Mouse (Mus musculus): ENCODE results near the gene Mfap3. TPM values are rescaled to one million over a fixed set of nuclear protein-coding genes. Genes with fewer than 3 reads are reported as not detected.

Gene Mfap3
- polyA plus RNA-seq (2015; fragmentation: Nextera tagmentation; extraction: Ambion mirVana) = 42.5 and 45.2 TPM in 2 replicates

GRCm38 (mm10) chr11:57518091-57518750, at the start of gene Mfap3, which contains the start of gene Fam114a2:
Gene Mfap3 (plus strand): TSS chr11:57518664.
Gene Fam114a2 (minus strand): TSS chr11:57518617.
- WGBS = under 1% methylated on average over 59 of the region's 59 CpGs
- H3K36me3 ChIP-seq (ENCODE audit: control insufficient read depth, insufficient read depth, low read length) = no peaks in the 10 kb centered on the region
- peak within 1 kb of the TSS; percentile 86 for H3K27ac ChIP-seq (ENCODE audit: low read length)
- H3K4me3 ChIP-seq (ENCODE audit: low read length) = peak within 1 kb of the TSS; percentile 90
- no peaks in the 10 kb centered on the region for H3K9me3 ChIP-seq (ENCODE audit: control insufficient read depth, low read length)
- peak within 1 kb of the TSS; percentile 67 for H3K4me2 ChIP-seq (ENCODE audit: low read depth, low read length)
- no peaks in the 10 kb centered on the region for H3K27me3 ChIP-seq (ENCODE audit: control insufficient read depth, insufficient read depth, low read depth, low read length)
- ATAC-seq (ENCODE audit: low read depth) = peak; percentile 96
- H3K4me1 ChIP-seq (replicated peaks; ENCODE audit: control insufficient read depth, insufficient read depth, low read length) = peaks cover 12% of the 10 kb centered on the region
- peak within 1 kb of the TSS; percentile 91 for H3K9ac ChIP-seq (ENCODE audit: low read length)

- Histone ChIP-seq H3K9ac (ENCODE audit: low read length) (no peak overlapping the region), H3K27me3 (ENCODE audit: control insufficient read depth, insufficient read depth, low read depth, low read length) (no peaks in the 10 kb centered on the region), H3K27ac (ENCODE audit: low read length) (no peak overlapping the region), H3K36me3 (ENCODE audit: control insufficient read depth, insufficient read depth, low read length) (no peaks in the 10 kb centered on the region), H3K4me1 (replicated peaks; ENCODE audit: control insufficient read depth, insufficient read depth, low read length) (no peaks in the 10 kb centered on the region), H3K9me3 (ENCODE audit: control insufficient read depth, low read length) (no peaks in the 10 kb centered on the region), H3K4me3 (ENCODE audit: low read length) (no peak overlapping the region), H3K4me2 (ENCODE audit: low read depth, low read length) (no peak overlapping the region)
- 62% methylated on average over 4 of the region's 4 CpGs for WGBS
- ATAC-seq (ENCODE audit: low read depth) = no peak
Measured at GRCm38 (mm10) chr11:57468706-57469105, 49.8 kb upstream of the Mfap3 start.

- no peaks in the 10 kb centered on the region for H3K36me3 ChIP-seq (ENCODE audit: control insufficient read depth, insufficient read depth, low read length)
- H3K4me3 ChIP-seq (ENCODE audit: low read length) = no peak overlapping the region
- H3K27ac ChIP-seq (ENCODE audit: low read length) = no peak overlapping the region
- H3K4me2 ChIP-seq (ENCODE audit: low read depth, low read length) = no peak overlapping the region
- no peaks in the 10 kb centered on the region for H3K9me3 ChIP-seq (ENCODE audit: control insufficient read depth, low read length)
- no peaks in the 10 kb centered on the region for H3K27me3 ChIP-seq (ENCODE audit: control insufficient read depth, insufficient read depth, low read depth, low read length)
- WGBS = 40% methylated on average over 6 of the region's 6 CpGs
- no peak for ATAC-seq (ENCODE audit: low read depth)
- no peaks in the 10 kb centered on the region for H3K4me1 ChIP-seq (replicated peaks; ENCODE audit: control insufficient read depth, insufficient read depth, low read length)
- H3K9ac ChIP-seq (ENCODE audit: low read length) = no peak overlapping the region
Measured at GRCm38 (mm10) chr11:57470056-57470455, 48.4 kb upstream of the Mfap3 start.

GRCm38 (mm10) chr11:57470979-57471378, 47.5 kb upstream of the Mfap3 start:
- Histone ChIP-seq H3K9ac (ENCODE audit: low read length) (no peak overlapping the region), H3K4me3 (ENCODE audit: low read length) (no peak overlapping the region), H3K27ac (ENCODE audit: low read length) (no peak overlapping the region), H3K27me3 (ENCODE audit: control insufficient read depth, insufficient read depth, low read depth, low read length) (no peaks in the 10 kb centered on the region), H3K4me1 (replicated peaks; ENCODE audit: control insufficient read depth, insufficient read depth, low read length) (no peaks in the 10 kb centered on the region), H3K36me3 (ENCODE audit: control insufficient read depth, insufficient read depth, low read length) (no peaks in the 10 kb centered on the region), H3K4me2 (ENCODE audit: low read depth, low read length) (no peak overlapping the region), H3K9me3 (ENCODE audit: control insufficient read depth, low read length) (no peaks in the 10 kb centered on the region)
- WGBS = 77% methylated on average over 7 of the region's 7 CpGs
- no peak for ATAC-seq (ENCODE audit: low read depth)

GRCm38 (mm10) chr11:57474296-57474941, 44.0 kb upstream of the Mfap3 start:
- Histone ChIP-seq H3K4me1 (replicated peaks; ENCODE audit: control insufficient read depth, insufficient read depth, low read length) (no peaks in the 10 kb centered on the region), H3K9ac (ENCODE audit: low read length) (no peak overlapping the region), H3K4me2 (ENCODE audit: low read depth, low read length) (no peak overlapping the region), H3K4me3 (ENCODE audit: low read length) (no peak overlapping the region), H3K27ac (ENCODE audit: low read length) (no peak overlapping the region), H3K27me3 (ENCODE audit: control insufficient read depth, insufficient read depth, low read depth, low read length) (no peaks in the 10 kb centered on the region), H3K36me3 (ENCODE audit: control insufficient read depth, insufficient read depth, low read length) (no peaks in the 10 kb centered on the region), H3K9me3 (ENCODE audit: control insufficient read depth, low read length) (no peaks in the 10 kb centered on the region)
- 50% methylated on average over 6 of the region's 6 CpGs for WGBS
- ATAC-seq (ENCODE audit: low read depth) = no peak

GRCm38 (mm10) chr11:57475119-57475518, 43.3 kb upstream of the Mfap3 start:
- Histone ChIP-seq H3K9me3 (ENCODE audit: control insufficient read depth, low read length) (no peaks in the 10 kb centered on the region), H3K36me3 (ENCODE audit: control insufficient read depth, insufficient read depth, low read length) (no peaks in the 10 kb centered on the region), H3K4me1 (replicated peaks; ENCODE audit: control insufficient read depth, insufficient read depth, low read length) (no peaks in the 10 kb centered on the region), H3K27me3 (ENCODE audit: control insufficient read depth, insufficient read depth, low read depth, low read length) (no peaks in the 10 kb centered on the region), H3K27ac (ENCODE audit: low read length) (no peak overlapping the region), H3K4me3 (ENCODE audit: low read length) (no peak overlapping the region), H3K4me2 (ENCODE audit: low read depth, low read length) (no peak overlapping the region), H3K9ac (ENCODE audit: low read length) (no peak overlapping the region)
- ATAC-seq (ENCODE audit: low read depth) = no peak
- 40% methylated on average over 6 of the region's 6 CpGs for WGBS

GRCm38 (mm10) chr11:57478077-57478476, 40.4 kb upstream of the Mfap3 start:
- Histone ChIP-seq H3K4me3 (ENCODE audit: low read length) (no peak overlapping the region), H3K36me3 (ENCODE audit: control insufficient read depth, insufficient read depth, low read length) (peaks cover 21% of the 10 kb centered on the region), H3K4me2 (ENCODE audit: low read depth, low read length) (no peak overlapping the region), H3K27ac (ENCODE audit: low read length) (no peak overlapping the region), H3K27me3 (ENCODE audit: control insufficient read depth, insufficient read depth, low read depth, low read length) (no peaks in the 10 kb centered on the region), H3K9me3 (ENCODE audit: control insufficient read depth, low read length) (no peaks in the 10 kb centered on the region), H3K4me1 (replicated peaks; ENCODE audit: control insufficient read depth, insufficient read depth, low read length) (no peaks in the 10 kb centered on the region), H3K9ac (ENCODE audit: low read length) (no peak overlapping the region)
- WGBS = 90% methylated on average over 5 of the region's 5 CpGs
- ATAC-seq (ENCODE audit: low read depth) = no peak

GRCm38 (mm10) chr11:57488436-57488835, 30.0 kb upstream of the Mfap3 start:
- Histone ChIP-seq H3K9me3 (ENCODE audit: control insufficient read depth, low read length) (no peaks in the 10 kb centered on the region), H3K36me3 (ENCODE audit: control insufficient read depth, insufficient read depth, low read length) (peaks cover 37% of the 10 kb centered on the region), H3K4me3 (ENCODE audit: low read length) (no peak overlapping the region), H3K9ac (ENCODE audit: low read length) (no peak overlapping the region), H3K27me3 (ENCODE audit: control insufficient read depth, insufficient read depth, low read depth, low read length) (no peaks in the 10 kb centered on the region), H3K4me2 (ENCODE audit: low read depth, low read length) (no peak overlapping the region), H3K27ac (ENCODE audit: low read length) (no peak overlapping the region), H3K4me1 (replicated peaks; ENCODE audit: control insufficient read depth, insufficient read depth, low read length) (no peaks in the 10 kb centered on the region)
- WGBS = 62% methylated on average over 5 of the region's 5 CpGs
- ATAC-seq (ENCODE audit: low read depth) = no peak

GRCm38 (mm10) chr11:57496462-57497039, 21.9 kb upstream of the Mfap3 start:
- no peak overlapping the region for H3K4me3 ChIP-seq (ENCODE audit: low read length)
- H3K4me1 ChIP-seq (replicated peaks; ENCODE audit: control insufficient read depth, insufficient read depth, low read length) = no peaks in the 10 kb centered on the region
- no peaks in the 10 kb centered on the region for H3K9me3 ChIP-seq (ENCODE audit: control insufficient read depth, low read length)
- no peak overlapping the region for H3K27ac ChIP-seq (ENCODE audit: low read length)
- ATAC-seq (ENCODE audit: low read depth) = no peak
- no peak overlapping the region for H3K9ac ChIP-seq (ENCODE audit: low read length)
- 42% methylated on average over 3 of the region's 3 CpGs for WGBS
- no peak overlapping the region for H3K4me2 ChIP-seq (ENCODE audit: low read depth, low read length)
- peaks cover 41% of the 10 kb centered on the region for H3K36me3 ChIP-seq (ENCODE audit: control insufficient read depth, insufficient read depth, low read length)
- no peaks in the 10 kb centered on the region for H3K27me3 ChIP-seq (ENCODE audit: control insufficient read depth, insufficient read depth, low read depth, low read length)

Data from lung, embryonic 16.5 days (tissue).